Mouse (Mus musculus): ENCODE measurements at regions not wholly inside any gene's neighbourhood (a gene's known extent, or its start where the extent isn't known, plus 50 kb on each side); places are given as distances from the start of the nearest gene placed in this dataset.
A peak's percentile ranks its signal among the peaks of the same experiment; 100 is the strongest.

GRCm38 (mm10) chr8:15734461-15734860 is 688.6 kb upstream of the BB014433 start:
- DNase-seq = no peak

GRCm38 (mm10) chr8:15731324-15731723 is 685.4 kb upstream of the BB014433 start:
- DNase-seq = no peak

GRCm38 (mm10) chr8:15729075-15729474 is 683.2 kb upstream of the BB014433 start:
- DNase-seq = peak; percentile 58 to 65

GRCm38 (mm10) chr8:15726310-15726709 is 680.4 kb upstream of the BB014433 start:
- DNase-seq = no peak

Measured in kidney, postnatal 25 days (tissue).